Mouse (Mus musculus) forebrain, embryonic 12.5 days (tissue): ENCODE measurements around the gene Ccnl2. TPM values are rescaled to one million over a fixed set of nuclear protein-coding genes. Genes with fewer than 3 reads are reported as not detected.

ENCODE experiments used
- ATAC-seq: fragments of 200-750 bp; cut with Nextera tagmentation; 2 replicates; pipeline ENCODE4 v1.8.0; 2017; ENCODE audit warnings: moderate TSS enrichment; ENCODE audit not compliant: low FRiP score
- H3K27ac ChIP-seq: fragments of 300-500 bp; sonication (generic); 2 replicates; pipeline ENCODE4 v1.5.1; 2016; ENCODE audit warnings: mild to moderate bottlenecking
- H3K27me3 ChIP-seq: fragments of 300-500 bp; sonication (generic); 2 replicates; pipeline ENCODE4 v1.6.1; 2016; ENCODE audit warnings: mild to moderate bottlenecking
- H3K36me3 ChIP-seq: fragments of 300-500 bp; sonication (generic); replicated peaks from 2 replicates; pipeline ENCODE4 v1.6.1; 2016; ENCODE audit warnings: mild to moderate bottlenecking
- H3K4me1 ChIP-seq: fragments of 300-500 bp; sonication (generic); 2 replicates; pipeline ENCODE4 v1.6.1; 2016
- H3K4me2 ChIP-seq: fragments of 300-500 bp; sonication (generic); 2 replicates; pipeline ENCODE4 v1.6.1; 2016; ENCODE audit warnings: mild to moderate bottlenecking, moderate library complexity
- H3K4me3 ChIP-seq: fragments of 300-500 bp; sonication (generic); replicated peaks from 2 replicates; pipeline ENCODE4 v1.5.1; 2016; ENCODE audit warnings: mild to moderate bottlenecking
- H3K9ac ChIP-seq: fragments of 300-500 bp; sonication (generic); 2 replicates; pipeline ENCODE4 v1.6.1; 2016; ENCODE audit warnings: mild to moderate bottlenecking
- H3K9me3 ChIP-seq: fragments of 300-500 bp; sonication (generic); 2 replicates; pipeline ENCODE4 v1.6.1; 2016
- WGBS: fragments of 180-500 bp; shearing (Covaris S2); methylation state at CpG from one replicate; pipeline ENCODE4 v1.1.7; 2016; 5-methylcytosine and 5-hydroxymethylcytosine counted together
- polyA plus RNA-seq: library from polyadenylated mRNA; unstranded; fragments of >200 nt; fragmentation: Nextera tagmentation; extraction: Ambion mirVana; gene quantifications from 2 replicates; pipeline ENCODE4 v1.2.1, GENCODE M21; 2016

Ccnl2 gene
- polyA plus RNA-seq, 1 experiment from 2014 or later, result 202 TPM

DNA sequence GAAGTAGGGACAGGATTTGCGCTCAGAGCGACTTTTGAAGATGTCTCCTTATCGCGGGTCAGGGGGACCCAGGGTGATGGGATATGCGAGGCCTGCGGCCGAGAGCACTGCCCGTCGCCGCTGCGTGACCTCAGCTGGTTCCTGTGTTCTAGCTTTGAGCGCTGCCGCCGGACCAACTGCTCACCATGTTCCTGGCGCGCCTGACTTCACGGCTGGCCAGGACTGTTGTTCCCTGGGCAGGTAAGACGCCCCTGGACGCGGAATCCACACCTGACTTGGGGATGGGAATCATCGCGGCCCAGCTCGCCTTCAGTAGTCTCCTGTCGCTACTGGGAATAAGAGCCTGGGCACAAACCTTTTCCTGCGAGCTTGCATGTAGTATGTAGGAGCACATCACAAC, 19.5 kb downstream of the Ccnl2 start:
- Histone ChIP-seq H3K4me1 (peaks cover 24% of the 10 kb centered on the region), H3K4me3 (peak overlapping the region; percentile 79), H3K4me2 (peak overlapping the region; percentile 99), H3K9ac (peak overlapping the region; percentile 79), H3K27ac (peak overlapping the region; percentile 90), H3K9me3 (no peaks in the 10 kb centered on the region), H3K27me3 (no peaks in the 10 kb centered on the region), H3K36me3 (peaks cover 18% of the 10 kb centered on the region)
- WGBS, result 1% methylated on average over 25 of the region's 25 CpGs
- no peak; the same call in 1 of the 2 replicates for ATAC-seq

GRCm38 (mm10) chr4:155832321-155832720, 20.0 kb downstream of the Ccnl2 start:
- 58% methylated on average over 10 of the region's 10 CpGs for WGBS

DNA sequence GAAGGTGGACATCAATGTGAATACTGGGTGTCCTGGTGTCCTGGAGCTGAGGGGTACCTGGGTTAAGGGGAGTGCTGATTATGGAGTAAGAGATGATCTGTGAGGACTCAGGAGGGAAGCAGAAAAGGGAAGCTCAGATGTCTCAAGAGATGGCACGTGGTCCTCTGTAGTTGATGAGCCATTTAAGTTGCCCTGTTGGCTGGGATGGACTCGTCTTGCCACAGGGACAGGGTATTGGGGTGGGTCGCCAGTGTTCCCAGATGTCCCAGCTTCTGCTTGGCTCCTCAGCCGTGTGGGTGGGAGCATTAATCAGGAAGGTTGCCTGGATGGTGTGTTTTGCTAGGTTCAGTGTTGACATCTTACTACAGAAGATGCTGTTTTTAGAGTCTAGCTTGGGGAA, 20.9 kb downstream of the Ccnl2 start:
- no peak for ATAC-seq
- Histone ChIP-seq H3K27ac (no peak overlapping the region), H3K36me3 (peaks cover 6% of the 10 kb centered on the region; the same call in 1 of the 2 replicates), H3K27me3 (no peaks in the 10 kb centered on the region), H3K4me1 (peaks cover 24% of the 10 kb centered on the region), H3K9ac (no peak overlapping the region), H3K4me2 (no peak overlapping the region), H3K4me3 (no peak overlapping the region), H3K9me3 (no peaks in the 10 kb centered on the region)
- WGBS, result 89% methylated on average over 4 of the region's 4 CpGs

More at GRCm38 (mm10) chr4:155832321-155832720, 20.0 kb downstream of the Ccnl2 start:
- Histone ChIP-seq H3K36me3 (peaks cover 14% of the 10 kb centered on the region), H3K27ac (peak overlapping the region; percentile 90; the same call in 1 of the 2 replicates), H3K4me2 (peak overlapping the region; percentile 99), H3K9me3 (no peaks in the 10 kb centered on the region), H3K4me1 (peaks cover 24% of the 10 kb centered on the region), H3K27me3 (no peaks in the 10 kb centered on the region), H3K9ac (peak overlapping the region; percentile 79), H3K4me3 (peak overlapping the region; percentile 79)
- ATAC-seq, result no peak

- 31% methylated on average over 2 of the region's 2 CpGs for WGBS
Observed at GRCm38 (mm10) chr4:155833836-155834235, 21.5 kb downstream of the Ccnl2 start.

GRCm38 (mm10) chr4:155837404-155838010, 25.2 kb downstream of the Ccnl2 start:
- Histone ChIP-seq H3K27ac (no peak overlapping the region), H3K4me2 (no peak overlapping the region), H3K4me1 (peaks cover 45% of the 10 kb centered on the region), H3K27me3 (peaks cover 20% of the 10 kb centered on the region), H3K4me3 (no peak overlapping the region), H3K9ac (no peak overlapping the region), H3K9me3 (no peaks in the 10 kb centered on the region), H3K36me3 (peaks cover 7% of the 10 kb centered on the region; the same call in 1 of the 2 replicates)
- 87% methylated on average over 11 of the region's 11 CpGs for WGBS
- no peak for ATAC-seq

More at GRCm38 (mm10) chr4:155833836-155834235, 21.5 kb downstream of the Ccnl2 start:
- peaks cover 6% of the 10 kb centered on the region; the same call in 1 of the 2 replicates for H3K36me3 ChIP-seq
- H3K9me3 ChIP-seq, result no peaks in the 10 kb centered on the region
- H3K27ac ChIP-seq, result peak overlapping the region; percentile 50; the same call in 1 of the 2 replicates
- peaks cover 24% of the 10 kb centered on the region for H3K4me1 ChIP-seq
- no peak overlapping the region for H3K4me2 ChIP-seq
- no peaks in the 10 kb centered on the region for H3K27me3 ChIP-seq
- ATAC-seq, result no peak
- H3K4me3 ChIP-seq, result 0 out of 2 replicates have a peak overlapping the region, but pooled peaks have one; percentile 7
- no peak overlapping the region for H3K9ac ChIP-seq

DNA sequence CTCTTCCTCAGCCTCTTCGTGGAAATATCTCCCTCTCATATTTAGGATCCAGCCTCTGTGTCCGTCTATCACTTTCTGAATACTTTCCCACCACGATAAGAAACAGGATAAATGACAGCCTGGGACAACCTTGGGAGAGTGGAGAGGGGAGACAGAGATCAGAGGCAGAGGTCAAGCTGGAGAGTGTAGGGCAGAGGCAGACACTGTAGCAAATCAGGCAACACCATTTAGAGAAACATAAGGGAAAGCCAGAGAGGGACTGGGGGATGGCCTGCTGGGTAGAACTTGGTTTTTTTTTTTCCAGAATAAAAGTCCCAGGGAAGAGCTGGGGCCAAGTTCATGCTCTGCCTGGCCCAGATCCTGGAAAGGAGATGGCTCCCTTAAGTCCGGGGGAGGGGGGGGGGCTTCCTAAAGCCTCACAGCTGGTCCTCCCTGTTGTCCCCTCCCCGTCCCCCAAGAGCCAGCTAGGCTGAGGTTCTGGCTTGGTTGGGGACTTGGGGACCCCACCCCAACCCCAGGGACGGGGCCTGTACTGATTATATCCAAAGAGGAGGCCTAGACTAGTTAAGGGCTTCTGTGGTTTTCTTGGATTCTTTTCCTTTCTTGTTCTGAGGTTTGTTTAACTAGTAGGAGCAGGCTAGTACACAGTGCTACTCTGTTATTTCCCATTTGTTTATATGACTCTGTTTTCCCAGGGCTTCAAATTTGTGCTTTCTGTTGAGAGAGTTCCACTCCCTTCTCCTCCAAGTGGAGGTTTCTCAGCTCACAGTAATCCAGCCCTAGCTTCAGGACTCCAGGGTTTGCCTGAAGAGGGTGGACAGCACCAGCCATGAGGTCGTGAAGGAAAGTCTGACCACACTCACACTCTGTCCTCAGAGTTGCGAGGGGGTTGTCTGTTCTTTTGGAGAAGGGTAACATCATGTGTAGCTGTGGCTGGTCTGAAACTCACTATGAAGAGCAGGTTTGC, 26.2 kb downstream of the Ccnl2 start:
- H3K9ac ChIP-seq, result no peak overlapping the region
- H3K4me2 ChIP-seq, result no peak overlapping the region
- no peak overlapping the region for H3K27ac ChIP-seq
- no peaks in the 10 kb centered on the region for H3K9me3 ChIP-seq
- H3K27me3 ChIP-seq, result peaks cover 24% of the 10 kb centered on the region
- peaks cover 36% of the 10 kb centered on the region for H3K4me1 ChIP-seq
- H3K36me3 ChIP-seq, result peaks cover 2% of the 10 kb centered on the region; the same call in 1 of the 2 replicates
- H3K4me3 ChIP-seq, result no peak overlapping the region
- no peak for ATAC-seq
- 61% methylated on average over 8 of the region's 8 CpGs for WGBS

- peak; percentile 76 for ATAC-seq
- Histone ChIP-seq H3K4me3 (peak within 1 kb of the TSS; percentile 43), H3K9me3 (no peaks in the 10 kb centered on the region), H3K9ac (peak within 1 kb of the TSS; percentile 63), H3K27me3 (peaks cover 24% of the 10 kb centered on the region), H3K4me1 (peaks cover 30% of the 10 kb centered on the region), H3K4me2 (peak within 1 kb of the TSS; percentile 71), H3K36me3 (0 out of 2 replicates have a peak, but pooled peaks cover 2% of the 10 kb centered on the region), H3K27ac (no peak within 1 kb of the TSS)
- WGBS, result 2% methylated on average over 16 of the region's 16 CpGs
Observed at GRCm38 (mm10) chr4:155839483-155839910, 27.2 kb downstream of the Ccnl2 start, which contains the start of gene Mxra8. Gene Mxra8 (plus strand): TSS chr4:155839680.

DNA sequence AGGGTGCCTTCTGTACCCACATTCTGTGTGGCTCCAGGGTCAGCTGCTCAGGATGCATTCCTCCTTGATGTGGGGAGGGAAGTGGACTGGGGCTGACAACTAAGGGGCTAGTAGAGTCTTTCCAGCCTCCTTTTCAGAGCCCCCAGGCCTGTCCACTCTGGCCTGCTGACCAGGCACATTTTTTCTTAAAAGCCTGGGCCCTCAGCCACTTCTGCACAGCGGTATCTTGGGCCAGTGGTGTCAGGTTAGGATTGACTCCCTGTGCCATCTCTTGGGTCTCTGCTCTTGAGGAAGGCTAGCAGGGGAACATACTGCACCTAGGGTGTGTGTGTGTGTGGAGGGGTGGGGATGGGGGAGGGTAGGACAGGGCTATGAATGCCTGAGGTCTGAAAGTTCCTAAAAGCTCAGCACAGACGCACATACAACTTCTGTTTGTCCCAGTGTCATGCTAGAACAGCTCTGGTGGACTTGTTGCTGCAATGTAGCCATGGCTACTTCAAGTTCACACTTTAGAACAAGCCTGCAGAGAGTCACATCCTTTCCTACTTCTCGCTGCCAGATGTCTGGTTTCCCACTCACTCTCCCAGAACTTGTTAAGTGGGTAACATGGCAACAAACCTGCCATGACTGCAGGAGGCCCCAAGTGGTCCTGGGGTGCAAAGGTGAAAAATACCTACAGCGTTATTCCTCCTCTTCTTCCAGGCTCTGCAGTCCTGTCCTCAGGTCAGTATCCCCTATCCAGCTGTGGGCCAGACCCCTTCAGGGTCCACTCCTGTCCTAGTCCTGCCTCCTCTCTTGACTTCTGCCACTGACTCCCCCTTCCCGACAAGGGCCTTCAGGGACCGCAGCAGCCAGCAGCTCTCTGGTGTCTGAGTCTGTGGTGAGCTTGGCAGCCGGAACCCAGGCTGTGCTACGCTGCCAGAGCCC, 28.1 kb downstream of the Ccnl2 start:
- Histone ChIP-seq H3K27ac (no peak overlapping the region), H3K27me3 (peaks cover 24% of the 10 kb centered on the region), H3K4me2 (peak overlapping the region; percentile 71), H3K4me1 (peaks cover 30% of the 10 kb centered on the region), H3K9me3 (no peaks in the 10 kb centered on the region), H3K36me3 (0 out of 2 replicates have a peak, but pooled peaks cover 2% of the 10 kb centered on the region), H3K4me3 (peak overlapping the region; percentile 43), H3K9ac (peak overlapping the region; percentile 63)
- peak; percentile 47 for ATAC-seq
- 9% methylated on average over 8 of the region's 8 CpGs for WGBS

- H3K4me2 ChIP-seq, result peak overlapping the region; percentile 71
- peaks cover 30% of the 10 kb centered on the region for H3K4me1 ChIP-seq
- H3K4me3 ChIP-seq, result peak overlapping the region; percentile 43
- peak; percentile 59 for ATAC-seq
- under 1% methylated on average over 32 of the region's 32 CpGs for WGBS
- 0 out of 2 replicates have a peak, but pooled peaks cover 2% of the 10 kb centered on the region for H3K36me3 ChIP-seq
- H3K27ac ChIP-seq, result no peak overlapping the region
- peaks cover 24% of the 10 kb centered on the region for H3K27me3 ChIP-seq
- H3K9ac ChIP-seq, result peak overlapping the region; percentile 63
- no peaks in the 10 kb centered on the region for H3K9me3 ChIP-seq
Observed at GRCm38 (mm10) chr4:155841003-155841454, 28.7 kb downstream of the Ccnl2 start.

DNA sequence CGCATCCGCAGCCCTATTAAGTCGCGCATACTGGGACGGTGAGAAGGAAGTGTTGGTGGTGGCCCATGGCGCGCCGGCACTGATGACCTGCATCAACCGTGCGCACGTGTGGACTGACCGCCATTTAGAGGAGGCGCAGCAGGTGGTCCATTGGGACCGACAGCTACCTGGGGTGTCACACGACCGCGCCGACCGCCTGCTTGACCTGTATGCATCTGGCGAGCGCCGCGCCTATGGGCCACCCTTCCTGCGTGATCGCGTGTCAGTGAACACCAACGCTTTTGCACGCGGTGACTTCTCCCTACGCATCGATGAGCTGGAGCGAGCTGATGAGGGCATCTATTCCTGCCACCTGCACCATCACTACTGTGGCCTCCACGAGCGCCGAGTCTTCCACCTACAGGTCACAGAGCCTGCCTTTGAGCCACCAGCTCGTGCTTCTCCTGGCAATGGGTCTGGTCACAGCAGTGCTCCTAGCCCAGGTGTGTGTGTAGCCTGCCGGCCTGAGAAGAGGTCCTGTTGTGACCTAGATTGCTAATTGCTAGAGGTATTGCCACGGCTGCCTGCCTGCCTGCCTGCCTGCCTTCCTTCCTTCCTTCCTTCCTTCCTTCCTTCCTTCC, 29.5 kb downstream of the Ccnl2 start:
- H3K27me3 ChIP-seq, result peaks cover 24% of the 10 kb centered on the region
- peak overlapping the region; percentile 43; the same call in 1 of the 2 replicates for H3K4me3 ChIP-seq
- peak overlapping the region; percentile 71 for H3K4me2 ChIP-seq
- 0 out of 2 replicates have a peak, but pooled peaks cover 2% of the 10 kb centered on the region for H3K36me3 ChIP-seq
- 35% methylated on average over 38 of the region's 38 CpGs for WGBS
- no peak overlapping the region for H3K9ac ChIP-seq
- H3K4me1 ChIP-seq, result peaks cover 35% of the 10 kb centered on the region
- H3K9me3 ChIP-seq, result no peaks in the 10 kb centered on the region
- ATAC-seq, result 0 out of 2 replicates have a peak, but pooled peaks have one; percentile 0
- no peak overlapping the region for H3K27ac ChIP-seq

GRCm38 (mm10) chr4:155843231-155843630, 30.9 kb downstream of the Ccnl2 start:
- no peak for ATAC-seq
- no peak overlapping the region for H3K4me3 ChIP-seq
- WGBS, result 84% methylated on average over 5 of the region's 5 CpGs
- H3K27ac ChIP-seq, result no peak overlapping the region
- H3K27me3 ChIP-seq, result peaks cover 24% of the 10 kb centered on the region
- H3K9me3 ChIP-seq, result no peaks in the 10 kb centered on the region
- no peak overlapping the region for H3K4me2 ChIP-seq
- H3K4me1 ChIP-seq, result peaks cover 40% of the 10 kb centered on the region
- H3K36me3 ChIP-seq, result 0 out of 2 replicates have a peak, but pooled peaks cover 2% of the 10 kb centered on the region
- no peak overlapping the region for H3K9ac ChIP-seq
